Mouse (Mus musculus) embryonic facial prominence, embryonic 12.5 days (tissue): ENCODE results near the gene Gm20479. TPM values are rescaled to one million over a fixed set of nuclear protein-coding genes. Genes with fewer than 3 reads are reported as not detected.
A peak's percentile ranks its signal among the peaks of the same experiment; 100 is the strongest.

Experiments
- ATAC-seq: fragments of 200-750 bp; cut with Nextera tagmentation; 2 replicates; pipeline ENCODE4 v1.8.0; 2017; ENCODE audit not compliant: insufficient number of reproducible peaks, insufficient read depth, low FRiP score, low TSS enrichment
- H3K27ac ChIP-seq: fragments of 300-500 bp; sonication (generic); 2 replicates; pipeline ENCODE4 v1.5.1; 2016; ENCODE audit warnings: mild to moderate bottlenecking
- H3K27me3 ChIP-seq: fragments of 300-500 bp; sonication (generic); 2 replicates; pipeline ENCODE4 v1.6.1; 2016; ENCODE audit warnings: mild to moderate bottlenecking, moderate library complexity
- H3K36me3 ChIP-seq: fragments of 300-500 bp; sonication (generic); 2 replicates; pipeline ENCODE4 v1.6.1; 2016; ENCODE audit warnings: mild to moderate bottlenecking
- H3K4me1 ChIP-seq: fragments of 300-500 bp; sonication (generic); 2 replicates; pipeline ENCODE4 v1.6.1; 2016
- H3K4me2 ChIP-seq: fragments of 300-500 bp; sonication (generic); replicated peaks from 2 replicates; pipeline ENCODE4 v1.6.1; 2016; ENCODE audit warnings: mild to moderate bottlenecking, moderate library complexity
- H3K4me3 ChIP-seq: fragments of 300-500 bp; sonication (generic); 2 replicates; pipeline ENCODE4 v1.5.1; 2016; ENCODE audit warnings: mild to moderate bottlenecking
- H3K9ac ChIP-seq: fragments of 300-500 bp; sonication (generic); 2 replicates; pipeline ENCODE4 v1.6.1; 2016; ENCODE audit warnings: mild to moderate bottlenecking, moderate library complexity
- H3K9me3 ChIP-seq: fragments of 300-500 bp; sonication (generic); 2 replicates; pipeline ENCODE4 v1.6.1; 2016; ENCODE audit warnings: mild to moderate bottlenecking, moderate library complexity
- WGBS: fragments of 180-500 bp; shearing (Covaris S2); methylation state at CpG from one replicate; pipeline ENCODE4 v1.1.7; 2016; 5-methylcytosine and 5-hydroxymethylcytosine counted together
- polyA plus RNA-seq: library from polyadenylated mRNA; unstranded; fragments of >200 nt; fragmentation: Nextera tagmentation; extraction: Ambion mirVana; gene quantifications from 2 replicates; pipeline ENCODE4 v1.2.1, GENCODE M21; 2016

Gene Gm20479
- polyA plus RNA-seq, 1 experiment from 2014 or later: 0.58 TPM

DNA sequence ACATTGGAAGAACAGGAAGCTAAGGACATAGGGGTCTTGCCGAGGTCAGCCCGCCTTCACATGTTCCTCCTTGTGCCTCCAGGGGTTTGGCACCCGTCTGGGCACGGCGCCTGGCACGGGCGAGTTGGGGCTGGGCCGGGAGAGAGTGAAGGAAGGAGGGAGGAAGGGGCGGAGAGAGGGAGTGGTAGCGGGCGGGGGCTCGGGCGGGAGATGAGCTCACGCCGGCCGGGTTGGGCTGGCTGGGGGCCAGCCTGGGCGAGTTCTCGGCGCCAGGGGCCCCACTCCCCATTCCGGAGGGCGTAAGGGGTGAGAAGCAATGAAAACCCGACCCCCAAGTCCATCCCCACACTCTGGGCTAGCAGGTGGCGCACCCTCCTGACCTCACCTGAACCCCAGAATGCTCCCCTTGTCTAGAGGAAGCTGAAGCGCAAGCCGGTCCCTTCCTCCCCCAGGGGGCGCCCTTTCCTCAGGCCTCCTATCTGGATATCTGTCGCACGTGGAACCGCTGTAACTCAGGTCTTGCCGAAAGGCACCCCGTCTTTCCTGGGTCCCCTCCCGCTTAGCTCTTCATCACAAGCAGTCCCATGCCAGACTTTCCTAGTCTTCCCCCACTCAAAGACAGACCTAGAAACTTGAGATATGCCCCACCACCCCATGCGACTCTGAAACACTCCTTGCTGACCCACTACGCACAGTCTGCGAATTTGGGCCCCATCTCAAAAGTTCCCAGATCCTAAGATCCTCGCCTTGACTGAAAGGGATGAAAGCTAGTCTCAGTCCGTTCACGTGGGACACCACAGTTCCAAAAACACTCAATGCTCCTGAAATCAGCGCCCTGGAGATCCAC, 24.6 kb downstream of the Gm20479 start:
- ATAC-seq: no peak
- peaks cover 78% of the 10 kb centered on the region for H3K27me3 ChIP-seq
- H3K9me3 ChIP-seq: no peaks in the 10 kb centered on the region
- H3K4me1 ChIP-seq: peaks cover 59% of the 10 kb centered on the region
- no peaks in the 10 kb centered on the region for H3K36me3 ChIP-seq
- H3K9ac ChIP-seq: peak overlapping the region; percentile 65
- peak overlapping the region; percentile 91 for H3K4me2 ChIP-seq
- peak overlapping the region; percentile 53 for H3K4me3 ChIP-seq
- 1% methylated on average over 39 of the region's 39 CpGs for WGBS
- no peak overlapping the region for H3K27ac ChIP-seq

DNA sequence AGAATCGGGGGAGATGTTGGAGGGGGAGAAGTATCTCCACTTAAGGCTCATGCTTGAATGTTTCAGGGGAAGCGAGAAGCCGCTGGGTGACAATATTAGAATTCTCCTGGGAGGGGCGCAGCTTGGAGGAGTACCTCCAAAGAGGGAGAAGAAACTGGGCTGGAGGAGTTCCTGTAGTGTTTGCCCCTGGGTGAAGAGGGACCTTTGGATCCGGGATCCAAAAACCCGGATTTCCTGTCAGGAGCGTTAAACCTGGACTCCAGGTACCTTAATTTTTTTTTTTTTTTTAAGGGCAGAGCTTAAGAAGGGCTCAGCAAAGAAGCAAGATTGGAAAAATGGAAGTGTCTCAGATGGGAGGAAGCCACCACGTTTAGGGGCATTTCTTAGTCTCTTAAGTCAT, 25.4 kb downstream of the Gm20479 start:
- Histone ChIP-seq H3K9me3 (no peaks in the 10 kb centered on the region), H3K4me2 (peak overlapping the region; percentile 91), H3K4me1 (peaks cover 53% of the 10 kb centered on the region), H3K36me3 (no peaks in the 10 kb centered on the region), H3K27me3 (peaks cover 85% of the 10 kb centered on the region), H3K4me3 (peak overlapping the region; percentile 53; the same call in 1 of the 2 replicates), H3K27ac (no peak overlapping the region), H3K9ac (peak overlapping the region; percentile 29)
- WGBS: 5% methylated on average over 8 of the region's 8 CpGs
- ATAC-seq: no peak

GRCm38 (mm10) chr7:27331541-27331851, 25.7 kb downstream of the Gm20479 start:
- ATAC-seq: no peak
- 0 out of 2 replicates have a peak overlapping the region, but pooled peaks have one; percentile 38 for H3K4me3 ChIP-seq
- H3K9ac ChIP-seq: no peak overlapping the region
- H3K36me3 ChIP-seq: no peaks in the 10 kb centered on the region
- WGBS: 4% methylated on average over 8 of the region's 8 CpGs
- peaks cover 55% of the 10 kb centered on the region for H3K4me1 ChIP-seq
- H3K27ac ChIP-seq: no peak overlapping the region
- H3K27me3 ChIP-seq: peaks cover 89% of the 10 kb centered on the region
- H3K4me2 ChIP-seq: peak overlapping the region; percentile 91
- no peaks in the 10 kb centered on the region for H3K9me3 ChIP-seq

DNA sequence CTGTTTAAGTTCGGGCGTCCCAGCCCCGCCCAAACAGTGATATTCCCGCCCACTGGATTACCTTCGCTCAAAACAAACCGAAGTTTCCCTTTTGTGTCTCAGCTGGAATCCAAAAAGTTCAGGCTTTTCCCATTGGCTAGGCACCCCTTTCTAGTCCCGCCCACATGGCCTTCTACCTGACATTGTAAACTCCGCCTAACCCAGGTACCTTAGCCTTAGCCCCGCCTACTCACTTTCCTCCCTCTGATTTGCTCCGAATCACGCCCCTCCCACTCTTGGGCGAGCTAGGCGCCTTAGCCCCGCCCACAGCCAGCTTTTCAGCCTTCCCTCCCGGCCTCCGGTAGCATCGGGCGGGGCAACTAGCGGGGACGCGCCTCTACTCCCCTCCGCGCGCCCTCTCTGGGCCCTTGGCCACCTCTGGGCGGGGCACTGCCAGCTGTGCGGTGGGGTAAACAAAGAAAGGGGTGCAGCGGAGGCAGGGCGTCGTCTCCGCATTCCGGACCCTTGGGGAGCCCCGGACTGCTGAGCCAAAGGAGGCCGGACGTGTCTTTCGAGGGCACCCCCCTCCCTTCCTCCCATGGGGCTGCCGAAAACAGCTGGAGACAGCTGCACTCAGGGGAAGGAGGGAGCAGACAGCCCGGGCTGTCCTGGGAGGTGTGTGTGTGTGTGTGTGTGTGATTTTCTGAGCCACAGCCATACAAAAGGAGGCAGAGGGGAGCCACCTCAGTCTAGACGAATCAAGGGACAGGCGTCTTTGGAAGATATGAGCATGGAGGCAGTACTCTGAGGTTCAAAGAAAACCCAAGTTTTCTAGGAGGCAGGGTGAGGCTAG, 26.3 kb downstream of the Gm20479 start:
- WGBS: 1% methylated on average over 39 of the region's 39 CpGs
- Histone ChIP-seq H3K4me3 (peak overlapping the region; percentile 38), H3K9ac (peak overlapping the region; percentile 11; the same call in 1 of the 2 replicates), H3K4me2 (peak overlapping the region; percentile 91), H3K9me3 (no peaks in the 10 kb centered on the region), H3K4me1 (peaks cover 61% of the 10 kb centered on the region), H3K27ac (peak overlapping the region; percentile 59; the same call in 1 of the 2 replicates), H3K36me3 (no peaks in the 10 kb centered on the region), H3K27me3 (peaks cover 95% of the 10 kb centered on the region)
- no peak for ATAC-seq

DNA sequence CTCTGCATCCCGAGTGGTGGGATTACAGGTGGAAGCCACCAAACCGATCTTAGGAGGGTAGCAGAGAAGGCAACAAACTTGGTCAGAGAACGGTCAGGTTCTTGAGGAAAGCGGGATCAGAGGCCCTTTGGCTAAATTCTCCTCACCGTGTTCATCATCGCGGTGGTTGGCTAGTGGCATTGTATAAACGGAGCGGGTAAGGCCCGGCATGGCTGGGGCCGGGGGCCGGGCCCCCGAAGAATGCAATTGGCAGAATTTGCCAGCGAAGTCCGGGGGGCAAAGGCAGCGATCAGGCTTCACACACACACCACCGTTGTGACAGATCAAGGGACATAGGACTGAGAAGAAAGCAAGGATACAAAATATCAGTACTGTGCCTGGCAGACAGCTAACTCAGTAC, 27.2 kb downstream of the Gm20479 start:
- Histone ChIP-seq H3K4me2 (peak overlapping the region; percentile 91), H3K27ac (no peak overlapping the region), H3K36me3 (no peaks in the 10 kb centered on the region), H3K4me1 (peaks cover 59% of the 10 kb centered on the region), H3K9me3 (no peaks in the 10 kb centered on the region), H3K27me3 (peaks cover 98% of the 10 kb centered on the region), H3K4me3 (peak overlapping the region; percentile 38; the same call in 1 of the 2 replicates), H3K9ac (no peak overlapping the region)
- no peak for ATAC-seq
- 24% methylated on average over 17 of the region's 17 CpGs for WGBS

DNA sequence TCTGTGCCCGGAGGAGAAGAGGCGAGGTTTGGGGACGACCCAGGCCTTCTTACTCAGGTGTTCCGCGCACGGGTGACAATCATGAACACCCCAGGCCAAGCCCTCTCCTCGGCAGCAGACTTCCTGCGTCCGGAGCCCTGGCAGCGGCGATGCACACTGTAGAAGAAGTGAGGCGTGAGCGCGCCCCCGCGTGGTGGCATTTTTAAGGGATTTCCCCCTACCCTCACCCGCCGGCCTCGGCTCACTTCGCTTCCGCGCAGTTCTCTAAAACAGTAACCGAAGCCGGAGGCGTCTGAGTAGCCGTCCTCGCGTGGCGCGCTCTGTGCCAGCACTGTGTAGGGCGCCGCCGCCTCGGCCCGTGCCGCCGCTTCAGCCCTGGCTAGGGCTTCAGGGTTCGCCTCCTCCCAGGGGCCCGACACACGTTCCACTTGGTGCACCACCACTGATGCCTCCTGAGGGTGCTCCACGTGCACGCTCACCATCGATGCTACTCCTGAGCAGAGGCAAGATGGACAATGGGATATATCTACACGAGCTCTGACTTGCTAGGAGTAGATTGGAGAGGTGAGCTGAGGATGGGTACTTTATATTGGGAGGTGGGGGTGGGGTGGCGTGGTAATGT, 27.8 kb downstream of the Gm20479 start:
- Histone ChIP-seq H3K4me3 (peak overlapping the region; percentile 17; the same call in 1 of the 2 replicates), H3K9ac (peak overlapping the region; percentile 2; the same call in 1 of the 2 replicates), H3K27me3 (peaks cover 97% of the 10 kb centered on the region), H3K9me3 (no peaks in the 10 kb centered on the region), H3K4me1 (peaks cover 54% of the 10 kb centered on the region), H3K4me2 (peak overlapping the region; percentile 42), H3K36me3 (no peaks in the 10 kb centered on the region), H3K27ac (no peak overlapping the region)
- 4% methylated on average over 45 of the region's 45 CpGs for whole genome bisulfite sequencing
- ATAC-seq: peak; percentile 39; the same call in 1 of the 2 replicates

GRCm38 (mm10) chr7:27328648-27329047, 28.6 kb downstream of the Gm20479 start:
- no peak overlapping the region for H3K4me2 ChIP-seq
- H3K9me3 ChIP-seq: no peaks in the 10 kb centered on the region
- H3K27ac ChIP-seq: no peak overlapping the region
- no peak overlapping the region for H3K9ac ChIP-seq
- H3K4me1 ChIP-seq: peaks cover 46% of the 10 kb centered on the region
- H3K4me3 ChIP-seq: no peak overlapping the region
- peaks cover 93% of the 10 kb centered on the region for H3K27me3 ChIP-seq
- 28% methylated on average over 16 of the region's 16 CpGs for WGBS
- H3K36me3 ChIP-seq: no peaks in the 10 kb centered on the region
- no peak for ATAC-seq

DNA sequence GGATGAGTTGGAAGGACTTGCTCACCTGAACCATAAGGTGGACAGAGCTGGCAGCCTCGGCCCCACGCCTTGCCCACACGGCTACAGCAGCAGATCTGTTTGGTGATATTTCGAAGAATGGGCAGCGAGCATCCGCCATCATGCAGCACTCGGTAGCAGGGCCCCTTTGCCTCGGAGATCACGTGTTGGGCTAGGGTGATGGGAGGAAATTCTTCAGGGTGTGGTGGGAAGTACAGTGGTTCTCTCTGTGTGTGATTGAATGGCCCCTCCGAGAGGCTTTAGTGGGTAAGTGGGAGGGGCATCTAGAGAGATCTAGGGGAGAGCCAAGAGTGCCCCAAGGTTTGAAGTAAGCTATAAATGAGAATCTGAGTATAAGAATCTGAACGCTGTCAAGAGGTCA, 29.1 kb downstream of the Gm20479 start:
- Histone ChIP-seq H3K27ac (no peak overlapping the region), H3K4me1 (peaks cover 45% of the 10 kb centered on the region), H3K9me3 (no peaks in the 10 kb centered on the region), H3K27me3 (peaks cover 89% of the 10 kb centered on the region), H3K4me3 (no peak overlapping the region), H3K4me2 (no peak overlapping the region), H3K36me3 (no peaks in the 10 kb centered on the region), H3K9ac (no peak overlapping the region)
- ATAC-seq: no peak
- 81% methylated on average over 11 of the region's 11 CpGs for WGBS

DNA sequence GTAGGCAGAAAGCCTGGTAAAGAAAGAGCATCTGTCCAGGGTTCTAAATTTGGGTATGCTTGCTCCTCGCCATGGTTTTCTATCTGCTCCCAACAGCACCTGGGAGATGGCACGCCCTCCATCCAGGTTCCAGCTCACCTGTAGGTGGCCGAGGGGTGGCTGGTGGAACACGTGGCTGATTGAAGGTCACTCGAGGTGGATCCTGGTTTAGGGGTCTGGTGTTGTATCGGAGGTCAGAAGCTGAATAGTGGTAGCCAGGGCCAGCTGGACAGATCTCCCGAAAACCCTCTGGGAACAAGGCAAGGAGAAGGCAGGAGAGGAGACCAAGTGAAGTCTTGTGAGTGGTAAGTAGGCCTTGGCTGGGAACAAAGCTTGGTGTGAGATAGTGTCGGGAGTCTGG, 29.7 kb downstream of the Gm20479 start:
- H3K27me3 ChIP-seq: peaks cover 82% of the 10 kb centered on the region
- no peaks in the 10 kb centered on the region for H3K36me3 ChIP-seq
- WGBS: 90% methylated on average over 8 of the region's 8 CpGs
- no peak overlapping the region for H3K27ac ChIP-seq
- H3K4me2 ChIP-seq: no peak overlapping the region
- H3K9me3 ChIP-seq: no peaks in the 10 kb centered on the region
- H3K4me3 ChIP-seq: no peak overlapping the region
- no peak for ATAC-seq
- H3K4me1 ChIP-seq: peaks cover 38% of the 10 kb centered on the region
- H3K9ac ChIP-seq: no peak overlapping the region

GRCm38 (mm10) chr7:27326101-27326880, 30.9 kb downstream of the Gm20479 start:
- H3K9ac ChIP-seq: 0 out of 2 replicates have a peak overlapping the region, but pooled peaks have one; percentile 34
- peaks cover 78% of the 10 kb centered on the region for H3K27me3 ChIP-seq
- 26% methylated on average over 34 of the region's 34 CpGs for WGBS
- no peak for ATAC-seq
- no peaks in the 10 kb centered on the region for H3K9me3 ChIP-seq
- H3K4me3 ChIP-seq: peak overlapping the region; percentile 33; the same call in 1 of the 2 replicates
- no peaks in the 10 kb centered on the region for H3K36me3 ChIP-seq
- no peak overlapping the region for H3K27ac ChIP-seq
- H3K4me2 ChIP-seq: peak overlapping the region; percentile 48
- peaks cover 34% of the 10 kb centered on the region for H3K4me1 ChIP-seq

- H3K27me3 ChIP-seq: peaks cover 76% of the 10 kb centered on the region
- H3K4me1 ChIP-seq: peaks cover 30% of the 10 kb centered on the region
- H3K4me2 ChIP-seq: peak overlapping the region; percentile 48
These were observed 31.5 kb downstream of the Gm20479 start for GRCm38 (mm10) chr7:27325697-27326096.

More at GRCm38 (mm10) chr7:27325697-27326096, 31.5 kb downstream of the Gm20479 start:
- Histone ChIP-seq H3K27ac (no peak overlapping the region), H3K36me3 (no peaks in the 10 kb centered on the region), H3K4me3 (peak overlapping the region; percentile 33), H3K9ac (peak overlapping the region; percentile 34; the same call in 1 of the 2 replicates), H3K9me3 (no peaks in the 10 kb centered on the region)
- no peak for ATAC-seq
- WGBS: 1% methylated on average over 24 of the region's 24 CpGs
